Mouse (Mus musculus) CD4-positive, CD25-positive, alpha-beta regulatory T cell, adult 4 months (primary cell): Measurements from ENCODE around the gene Vmn2r48. TPM values are rescaled to one million over a fixed set of nuclear protein-coding genes. Genes with fewer than 3 reads are reported as not detected.
"Not testable (repeated sequence)": the region's sequence is repeated elsewhere in the genome, so short reads cannot be mapped to it uniquely, and the experiment has no call there.

Experiments used
- ATAC-seq: one replicate; pipeline ENCODE4 v1.8.0; 2017
- polyA plus RNA-seq, 2 experiments: library from polyadenylated mRNA; unstranded; fragments of 100-300 nt; shearing (Covaris generic); gene quantifications; one replicate each; pipeline ENCODE4 v1.2.1; 2017

Vmn2r48 gene
- not detected for polyA plus RNA-seq

DNA sequence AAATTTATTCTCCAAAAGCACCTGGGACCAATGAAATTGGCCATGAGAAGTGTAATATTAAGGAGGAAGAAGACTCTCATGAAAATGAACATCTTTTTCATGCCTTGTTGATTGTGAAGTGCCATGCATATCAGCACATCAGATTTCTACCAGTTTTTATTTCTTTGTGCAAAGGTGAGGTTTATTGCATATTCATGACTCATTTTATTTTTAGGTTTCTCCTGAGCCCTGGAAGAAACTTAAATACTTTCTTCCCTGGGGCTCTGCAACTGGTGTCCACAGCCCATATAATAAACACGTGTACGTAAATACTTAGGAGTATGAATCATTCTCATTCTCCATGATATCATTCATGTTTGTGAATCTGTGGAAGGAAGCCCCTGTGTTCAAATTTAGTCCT is at the start of gene Vmn2r48:
Vmn2r48 (minus strand) TSS at position 101 of the 400 bp plus-strand sequence.
- not testable (repeated sequence) for ATAC-seq

DNA sequence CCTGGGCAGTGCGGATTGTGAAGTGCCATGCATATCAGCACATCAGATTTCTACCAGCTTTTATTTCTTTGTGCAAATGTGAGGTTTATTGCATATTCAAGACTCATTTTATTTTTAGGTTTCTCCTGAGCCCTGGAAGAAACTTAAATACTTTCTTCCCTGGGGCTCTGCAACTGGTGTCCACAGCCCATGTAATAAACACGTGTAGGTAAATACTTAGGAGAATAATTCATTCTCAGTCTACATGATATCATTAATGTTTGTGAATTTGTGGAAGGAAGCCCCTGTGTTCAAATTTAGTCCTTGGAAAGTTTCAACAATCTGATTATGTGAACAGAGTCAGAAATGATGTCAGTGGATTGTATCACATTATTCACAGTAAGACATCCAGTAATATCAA is 38.8 kb upstream of the Vmn2r48 start, which contains the start of gene Vmn2r49:
Vmn2r49 (minus strand) TSS at position 101 of the 400 bp plus-strand sequence.
- ATAC-seq, result not testable (repeated sequence)

Other genes with a start within 250 kb of the Vmn2r48 start
- not detected for gene Vmn2r46, start 183.0 kb downstream of the Vmn2r48 start, polyA plus RNA-seq
- not detected for gene Vmn2r47, start 112.3 kb downstream of the Vmn2r48 start, polyA plus RNA-seq
- gene Vmn2r49, start 38.7 kb upstream of the Vmn2r48 start, polyA plus RNA-seq, result not detected
- not detected for gene Vmn2r50, start 99.7 kb upstream of the Vmn2r48 start, polyA plus RNA-seq
- not detected for gene Vmn2r51, start 152.2 kb upstream of the Vmn2r48 start, polyA plus RNA-seq
- gene Vmn2r52, start 223.0 kb upstream of the Vmn2r48 start, polyA plus RNA-seq, result not detected